Mouse (Mus musculus): ENCODE measurements around the gene Ankrd44. TPM values are rescaled to one million over a fixed set of nuclear protein-coding genes. Genes with fewer than 3 reads are reported as not detected.

Gene Ankrd44
- polyA plus RNA-seq, 1 experiment from 2014 or later: 14.7 TPM

DNA sequence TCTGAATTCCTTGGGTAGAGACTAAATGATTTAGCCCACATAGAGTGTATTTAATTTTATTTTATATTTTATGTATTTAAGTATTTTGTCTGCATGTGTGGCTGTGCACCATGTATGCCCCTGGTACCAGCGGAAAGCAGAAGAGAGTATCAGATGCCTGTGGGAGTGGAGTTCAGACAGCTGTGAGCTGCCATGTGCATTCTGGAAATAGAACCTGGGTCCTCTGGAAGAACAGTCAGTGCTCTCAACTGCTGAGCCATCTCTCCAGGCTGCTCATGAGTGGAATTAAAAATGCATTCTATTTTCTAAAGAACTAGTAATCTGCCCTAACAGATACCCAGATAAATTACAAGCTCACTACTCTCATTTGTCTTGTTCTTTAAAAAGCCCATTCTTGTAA lies 104.4 kb downstream of the Ankrd44 start:
- 95% methylated on average over 1 of the region's 1 CpGs for WGBS
- Histone ChIP-seq H3K4me2 (replicated peaks) (no peak overlapping the region), H3K36me3 (no peaks in the 10 kb centered on the region), H3K9ac (no peak overlapping the region), H3K9me3 (no peaks in the 10 kb centered on the region), H3K27ac (no peak overlapping the region), H3K27me3 (replicated peaks) (no peaks in the 10 kb centered on the region), H3K4me1 (no peaks in the 10 kb centered on the region), H3K4me3 (no peak overlapping the region)
- ATAC-seq (ENCODE audit: low FRiP score, low read depth): no peak

DNA sequence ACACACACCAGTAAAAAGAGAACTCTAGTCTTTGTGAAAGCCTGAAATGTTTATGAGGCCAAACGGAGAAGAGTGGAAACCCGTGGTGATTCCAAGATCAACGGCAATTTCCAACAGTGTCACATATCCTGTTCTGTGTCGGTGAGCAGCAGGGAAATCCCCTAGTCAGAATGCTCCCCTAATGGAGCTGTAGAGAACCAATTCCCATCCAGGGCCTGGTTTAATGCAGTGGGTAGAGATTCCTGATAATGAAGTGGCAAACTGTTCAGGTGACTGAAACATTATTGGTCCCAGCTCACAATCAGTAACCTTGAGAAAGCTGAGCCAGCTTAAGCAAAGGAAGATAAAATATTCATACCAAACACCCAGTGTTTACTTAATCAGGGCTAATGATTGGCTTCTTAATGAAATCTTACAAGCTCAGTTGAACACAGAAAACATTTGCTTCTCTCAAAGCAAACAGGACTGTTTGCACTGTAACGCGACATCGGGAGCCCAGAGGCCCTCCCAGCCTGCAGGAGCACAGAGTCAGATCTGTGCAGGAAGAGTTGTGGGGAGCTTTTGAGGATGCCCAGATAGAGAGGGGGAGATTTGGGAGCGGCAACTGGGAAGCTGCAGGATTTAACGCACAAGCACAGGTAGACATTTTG lies 110.9 kb downstream of the Ankrd44 start:
- ATAC-seq (ENCODE audit: low FRiP score, low read depth): no peak
- Histone ChIP-seq H3K9ac (no peak overlapping the region), H3K36me3 (no peaks in the 10 kb centered on the region), H3K4me1 (no peaks in the 10 kb centered on the region), H3K4me2 (replicated peaks) (no peak overlapping the region), H3K27me3 (replicated peaks) (no peaks in the 10 kb centered on the region), H3K4me3 (no peak overlapping the region), H3K27ac (no peak overlapping the region), H3K9me3 (no peaks in the 10 kb centered on the region)
- 81% methylated on average over 9 of the region's 9 CpGs for WGBS

- H3K9me3 ChIP-seq: no peaks in the 10 kb centered on the region
- H3K4me3 ChIP-seq: no peak overlapping the region
- 88% methylated on average over 10 of the region's 10 CpGs for WGBS
Observed at GRCm38 (mm10) chr1:54809811-54810549, 116.2 kb downstream of the Ankrd44 start.

DNA sequence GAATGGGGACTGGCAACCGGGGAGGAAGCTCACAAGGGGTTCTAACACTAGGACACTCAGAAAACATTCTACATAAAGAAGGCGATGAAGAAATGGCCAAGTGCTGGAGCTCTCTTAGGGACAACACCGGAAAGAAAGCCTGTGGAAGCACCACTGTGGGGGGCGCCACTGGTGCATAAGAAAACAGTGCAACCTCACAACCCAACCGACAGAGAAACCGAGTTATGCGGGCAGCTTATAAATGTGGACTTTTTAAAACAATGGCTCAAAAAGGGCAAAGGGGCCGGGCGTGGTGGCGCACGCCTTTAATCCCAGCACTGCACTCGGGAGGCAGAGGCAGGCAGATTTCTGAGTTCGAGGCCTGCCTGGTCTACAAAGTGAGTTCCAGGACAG lies 117.1 kb downstream of the Ankrd44 start:
- Histone ChIP-seq H3K4me2 (replicated peaks) (no peak overlapping the region), H3K4me1 (no peaks in the 10 kb centered on the region), H3K36me3 (no peaks in the 10 kb centered on the region), H3K9me3 (no peaks in the 10 kb centered on the region), H3K4me3 (no peak overlapping the region), H3K27ac (no peak overlapping the region), H3K27me3 (replicated peaks) (no peaks in the 10 kb centered on the region), H3K9ac (no peak overlapping the region)
- 96% methylated on average over 13 of the region's 13 CpGs for WGBS
- no peak for ATAC-seq (ENCODE audit: low FRiP score, low read depth)

More at GRCm38 (mm10) chr1:54809811-54810549, 116.2 kb downstream of the Ankrd44 start:
- H3K27me3 ChIP-seq (replicated peaks): no peaks in the 10 kb centered on the region
- no peak for ATAC-seq (ENCODE audit: low FRiP score, low read depth)
- no peaks in the 10 kb centered on the region for H3K4me1 ChIP-seq
- H3K27ac ChIP-seq: no peak overlapping the region
- no peaks in the 10 kb centered on the region for H3K36me3 ChIP-seq
- no peak overlapping the region for H3K9ac ChIP-seq
- no peak overlapping the region for H3K4me2 ChIP-seq (replicated peaks)

DNA sequence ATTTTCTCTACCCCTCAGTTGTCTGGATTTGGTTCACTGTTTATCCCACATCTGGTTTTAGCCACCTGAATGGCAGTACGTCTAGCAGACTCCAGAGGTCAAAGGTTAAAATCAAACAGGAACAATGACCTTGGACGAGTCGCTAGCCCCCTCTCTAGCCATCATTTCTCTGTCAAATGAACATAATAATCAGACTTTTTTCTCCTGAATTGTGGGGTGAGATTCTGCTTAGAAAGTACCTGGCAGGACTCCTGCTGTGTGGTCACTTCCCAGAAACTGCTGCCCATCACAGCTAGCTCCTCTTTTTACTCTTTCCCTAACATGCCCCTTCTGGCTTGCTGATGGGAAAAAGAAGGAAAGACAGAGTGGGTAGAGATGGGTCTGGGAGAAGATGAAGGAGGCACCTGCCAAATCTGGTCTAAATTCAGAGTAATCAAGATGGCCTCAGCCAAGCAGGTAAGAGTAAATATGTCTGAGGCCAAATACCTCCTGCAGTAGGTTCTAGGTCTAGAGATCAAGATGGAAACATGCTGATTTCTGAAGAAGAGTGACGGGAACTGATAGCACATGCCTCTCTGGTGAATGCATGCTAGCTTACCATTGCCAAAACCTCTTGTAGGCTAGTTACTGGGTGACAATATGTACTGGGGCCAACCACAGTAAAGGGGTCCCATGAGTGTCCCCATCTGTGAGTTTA lies 117.6 kb downstream of the Ankrd44 start:
- Histone ChIP-seq H3K4me1 (no peaks in the 10 kb centered on the region), H3K9ac (no peak overlapping the region), H3K4me2 (replicated peaks) (no peak overlapping the region), H3K4me3 (no peak overlapping the region), H3K27me3 (replicated peaks) (no peaks in the 10 kb centered on the region), H3K36me3 (no peaks in the 10 kb centered on the region), H3K27ac (no peak overlapping the region), H3K9me3 (no peaks in the 10 kb centered on the region)
- 76% methylated on average over 4 of the region's 4 CpGs for WGBS
- ATAC-seq (ENCODE audit: low FRiP score, low read depth): no peak

GRCm38 (mm10) chr1:54807832-54808231 lies 118.4 kb downstream of the Ankrd44 start:
- no peak for ATAC-seq (ENCODE audit: low FRiP score, low read depth)
- Histone ChIP-seq H3K4me3 (no peak overlapping the region), H3K27ac (no peak overlapping the region), H3K27me3 (replicated peaks) (no peaks in the 10 kb centered on the region), H3K9me3 (no peaks in the 10 kb centered on the region), H3K4me1 (no peaks in the 10 kb centered on the region), H3K9ac (no peak overlapping the region), H3K4me2 (replicated peaks) (no peak overlapping the region), H3K36me3 (no peaks in the 10 kb centered on the region)
- 91% methylated on average over 3 of the region's 3 CpGs for WGBS

- H3K9me3 ChIP-seq: no peaks in the 10 kb centered on the region
- no peaks in the 10 kb centered on the region for H3K4me1 ChIP-seq
- no peak overlapping the region for H3K27ac ChIP-seq
- no peak for ATAC-seq (ENCODE audit: low FRiP score, low read depth)
- H3K36me3 ChIP-seq: no peaks in the 10 kb centered on the region
- no peak overlapping the region for H3K4me3 ChIP-seq
- no peaks in the 10 kb centered on the region for H3K27me3 ChIP-seq (replicated peaks)
- H3K9ac ChIP-seq: no peak overlapping the region
- no peak overlapping the region for H3K4me2 ChIP-seq (replicated peaks)
- WGBS: 89% methylated on average over 2 of the region's 2 CpGs
Observed at GRCm38 (mm10) chr1:54806116-54806850, 119.9 kb downstream of the Ankrd44 start.

- H3K4me2 ChIP-seq (replicated peaks): no peak overlapping the region
Observed at GRCm38 (mm10) chr1:54804406-54804805, 121.8 kb downstream of the Ankrd44 start.

DNA sequence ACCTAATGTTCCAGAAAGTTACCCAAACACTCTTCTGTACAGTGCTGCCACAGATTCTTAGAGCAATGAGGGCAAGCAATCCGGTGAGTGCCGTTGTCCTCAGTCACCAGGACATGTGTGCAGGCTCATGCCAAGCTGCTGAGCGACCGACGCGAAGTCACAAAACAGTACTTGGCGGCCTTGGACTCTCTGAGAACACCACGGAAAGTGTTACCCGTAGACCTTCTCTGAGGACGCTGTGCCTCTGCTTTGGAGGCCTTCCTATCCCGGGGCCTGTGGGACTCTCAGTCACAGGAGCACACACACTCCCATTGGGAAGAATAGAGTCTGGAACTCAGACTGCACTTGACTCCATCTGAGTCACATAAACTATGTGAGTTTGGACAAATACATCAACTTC lies 123.5 kb downstream of the Ankrd44 start:
- no peaks in the 10 kb centered on the region for H3K9me3 ChIP-seq
- no peaks in the 10 kb centered on the region for H3K36me3 ChIP-seq
- no peak overlapping the region for H3K27ac ChIP-seq
- no peak for ATAC-seq (ENCODE audit: low FRiP score, low read depth)
- no peak overlapping the region for H3K4me2 ChIP-seq (replicated peaks)
- no peak overlapping the region for H3K4me3 ChIP-seq
- 78% methylated on average over 11 of the region's 11 CpGs for WGBS
- H3K27me3 ChIP-seq (replicated peaks): no peaks in the 10 kb centered on the region
- no peaks in the 10 kb centered on the region for H3K4me1 ChIP-seq
- H3K9ac ChIP-seq: no peak overlapping the region

More at GRCm38 (mm10) chr1:54804406-54804805, 121.8 kb downstream of the Ankrd44 start:
- Histone ChIP-seq H3K9ac (no peak overlapping the region), H3K9me3 (no peaks in the 10 kb centered on the region), H3K4me3 (no peak overlapping the region), H3K27me3 (replicated peaks) (no peaks in the 10 kb centered on the region), H3K27ac (no peak overlapping the region), H3K4me1 (no peaks in the 10 kb centered on the region), H3K36me3 (no peaks in the 10 kb centered on the region)
- 90% methylated on average over 9 of the region's 9 CpGs for WGBS
- no peak for ATAC-seq (ENCODE audit: low FRiP score, low read depth)

DNA sequence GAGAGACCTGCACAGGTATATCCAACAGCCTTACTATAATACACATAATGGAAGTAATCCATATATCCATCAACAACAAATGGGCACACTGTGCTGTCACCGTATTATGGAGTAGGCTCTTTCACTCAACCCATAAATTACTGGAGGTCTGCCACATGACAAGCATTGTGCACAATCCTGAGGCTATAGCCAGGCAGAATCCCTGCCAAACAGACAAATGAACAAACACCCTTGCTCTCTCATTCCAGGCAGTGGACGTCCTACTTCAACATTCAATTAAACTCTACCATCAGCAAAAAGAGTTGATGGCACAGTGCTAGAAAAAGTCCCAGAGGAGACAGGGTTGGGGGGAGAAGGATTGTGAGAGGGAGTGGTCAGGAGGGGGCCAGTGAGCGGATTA lies 124.9 kb downstream of the Ankrd44 start:
- WGBS: 64% methylated on average over 2 of the region's 3 CpGs
- H3K4me2 ChIP-seq (replicated peaks): no peak overlapping the region
- no peaks in the 10 kb centered on the region for H3K4me1 ChIP-seq
- H3K9me3 ChIP-seq: no peaks in the 10 kb centered on the region
- no peaks in the 10 kb centered on the region for H3K27me3 ChIP-seq (replicated peaks)
- ATAC-seq (ENCODE audit: low FRiP score, low read depth): no peak
- no peaks in the 10 kb centered on the region for H3K36me3 ChIP-seq
- no peak overlapping the region for H3K4me3 ChIP-seq
- no peak overlapping the region for H3K9ac ChIP-seq
- H3K27ac ChIP-seq: no peak overlapping the region

DNA sequence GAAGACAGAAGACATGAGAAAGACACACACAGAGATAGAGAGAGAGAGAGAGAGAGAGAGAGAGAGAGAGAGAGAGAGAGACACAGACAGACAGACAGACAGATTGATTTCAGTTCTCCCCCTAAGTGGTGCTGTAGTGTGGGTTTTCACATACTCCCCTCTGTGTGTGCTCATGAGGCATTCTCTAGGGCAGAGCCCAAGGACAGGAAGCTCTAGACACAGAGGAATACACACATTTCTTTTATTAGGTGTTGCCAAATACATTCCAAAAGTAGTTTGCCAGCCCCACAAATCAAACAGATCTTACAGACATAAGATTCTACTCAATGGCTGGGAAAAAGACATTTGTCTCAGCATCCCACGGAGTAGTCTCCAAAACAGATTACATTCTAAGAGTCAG lies 126.8 kb downstream of the Ankrd44 start:
- no peak for ATAC-seq (ENCODE audit: low FRiP score, low read depth)
- Histone ChIP-seq H3K9ac (no peak overlapping the region), H3K27me3 (replicated peaks) (no peaks in the 10 kb centered on the region), H3K4me3 (no peak overlapping the region), H3K36me3 (no peaks in the 10 kb centered on the region), H3K27ac (no peak overlapping the region), H3K4me1 (no peaks in the 10 kb centered on the region), H3K4me2 (replicated peaks) (no peak overlapping the region), H3K9me3 (no peaks in the 10 kb centered on the region)
- 88% methylated on average over 1 of the region's 1 CpGs for WGBS

DNA sequence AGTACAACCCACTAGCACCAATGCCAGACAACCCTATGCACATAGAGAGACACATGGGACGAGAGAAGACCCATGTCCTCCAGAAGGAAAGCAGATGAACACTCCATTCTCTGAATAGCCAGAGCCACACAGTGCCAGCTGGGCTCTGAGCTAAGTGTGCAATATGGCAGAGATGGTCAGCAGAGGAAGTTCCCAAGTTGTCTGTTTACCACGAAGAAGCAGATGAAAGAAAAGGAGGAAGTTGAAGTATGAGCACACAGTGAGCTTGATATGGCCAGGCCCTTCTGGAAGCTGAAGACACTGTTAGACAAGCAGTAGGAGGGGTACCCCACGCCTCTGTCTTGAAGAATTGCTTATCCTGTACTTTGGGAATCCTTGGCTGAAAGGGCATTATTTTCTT lies 127.8 kb downstream of the Ankrd44 start:
- no peaks in the 10 kb centered on the region for H3K36me3 ChIP-seq
- H3K4me1 ChIP-seq: no peaks in the 10 kb centered on the region
- no peaks in the 10 kb centered on the region for H3K27me3 ChIP-seq (replicated peaks)
- H3K4me3 ChIP-seq: no peak overlapping the region
- no peak overlapping the region for H3K27ac ChIP-seq
- 89% methylated on average over 3 of the region's 3 CpGs for WGBS
- no peak for ATAC-seq (ENCODE audit: low FRiP score, low read depth)
- no peaks in the 10 kb centered on the region for H3K9me3 ChIP-seq
- H3K4me2 ChIP-seq (replicated peaks): no peak overlapping the region
- H3K9ac ChIP-seq: no peak overlapping the region
